Mouse (Mus musculus) C2C12 (cell line): Measurements from ENCODE around the gene Hoxa7.

Experiments used
- CEBPB ChIP-seq: IDR thresholded peaks from one replicate; pipeline ENCODE4 v1.6.1; 2011; ENCODE audit warnings: low read depth, mild to moderate bottlenecking, control low read depth, moderate library complexity
- CTCF ChIP-seq: IDR thresholded peaks from one replicate; pipeline ENCODE4 v1.5.1; 2011; ENCODE audit not compliant: control insufficient read depth, insufficient read depth, insufficient read length
- MYOD1 ChIP-seq: IDR thresholded peaks from one replicate; pipeline ENCODE4 v1.6.1; 2011; ENCODE audit warnings: low read depth; ENCODE audit not compliant: control insufficient read depth, insufficient read length
- USF1 ChIP-seq: IDR thresholded peaks from one replicate; pipeline ENCODE4 v1.6.1; 2011; ENCODE audit warnings: low read depth, mild to moderate bottlenecking, control low read depth, moderate library complexity

DNA sequence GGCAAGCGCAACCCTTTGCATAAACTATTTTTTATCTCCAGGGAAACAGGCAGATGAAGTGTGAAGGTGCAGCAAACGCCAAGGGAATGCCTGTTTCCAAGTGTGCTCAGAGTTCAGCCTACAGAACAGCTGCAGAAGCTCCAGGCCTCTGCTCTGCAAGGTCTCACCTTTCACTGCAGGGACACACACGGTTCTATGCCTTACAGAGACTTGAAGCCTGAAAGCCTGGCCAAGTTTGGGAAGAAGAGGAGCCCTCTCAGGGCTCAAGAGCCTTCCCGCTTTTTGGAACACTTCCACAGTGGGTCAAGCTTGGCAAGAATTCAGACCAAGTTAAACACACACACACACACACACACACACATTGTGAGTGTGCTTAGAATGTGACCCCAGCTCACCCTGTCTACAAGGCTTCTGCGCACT lies 32.5 kb downstream of the Hoxa7 start:
- TF ChIP-seq CTCF (no peak), MYOD1 (no peak), CEBPB (no peak), USF1 (no peak)
